Mouse (Mus musculus) CH12.LX (cell line): ENCODE measurements around the gene Dynlt1b.
"Not testable (repeated sequence)": the region's sequence is repeated elsewhere in the genome, so short reads cannot be mapped to it uniquely, and the experiment has no call there.

ENCODE experiments used
- CTCF ChIP-seq, 2 experiments: IDR thresholded peaks in 1 of 2; conservative IDR thresholded peaks in 1 of 2; 2 replicates each; pipeline ENCODE4 v1.5.1; 2011 to 2012; ENCODE audit warnings: low read depth in 2 of 2, low read length in 2 of 2, improper control_type of control experiment in 1 of 2, inconsistent platforms in 1 of 2, mild to moderate bottlenecking in 1 of 2, moderate library complexity in 1 of 2
- E2F4 ChIP-seq: IDR thresholded peaks from 2 replicates; pipeline ENCODE4 v1.6.1; 2011; ENCODE audit warnings: low read depth, low read length, improper control_type of control experiment; ENCODE audit not compliant: insufficient replicate concordance
- HCFC1 ChIP-seq: IDR thresholded peaks from 2 replicates; pipeline ENCODE4 v1.6.1; 2012; ENCODE audit warnings: low read depth, mild to moderate bottlenecking, inconsistent platforms, low read length, improper control_type of control experiment
- NELFE ChIP-seq: IDR thresholded peaks from 2 replicates; pipeline ENCODE4 v1.6.1; 2011; ENCODE audit warnings: low read depth, low read length, improper control_type of control experiment
- POLR2A ChIP-seq: IDR thresholded peaks from 2 replicates; pipeline ENCODE4 v1.6.1; 2011; ENCODE audit warnings: low read depth, mild to moderate bottlenecking, improper control_type of control experiment, low read length
- POLR2AphosphoS2 ChIP-seq: IDR thresholded peaks from 2 replicates; pipeline ENCODE4 v1.6.1; 2011; ENCODE audit warnings: low read depth, low read length, improper control_type of control experiment
- RAD21 ChIP-seq: IDR thresholded peaks from 2 replicates; pipeline ENCODE4 v1.6.1; 2011; ENCODE audit warnings: low read depth, mild to moderate bottlenecking, low read length, improper control_type of control experiment, moderate library complexity
- TBP ChIP-seq: conservative IDR thresholded peaks from 2 replicates; pipeline ENCODE4 v1.6.1; 2011; ENCODE audit warnings: low read depth, low read length, improper control_type of control experiment
- USF1 ChIP-seq: IDR thresholded peaks from 2 replicates; pipeline ENCODE4 v1.6.1; 2014; ENCODE audit warnings: low read depth, mild to moderate bottlenecking, inconsistent platforms, low read length, improper control_type of control experiment
- ZC3H11A ChIP-seq: IDR thresholded peaks from 2 replicates; pipeline ENCODE4 v1.6.1; 2012; ENCODE audit warnings: low read depth, mild to moderate bottlenecking, inconsistent platforms, low read length, improper control_type of control experiment
- ZMIZ1 ChIP-seq: IDR thresholded peaks from 2 replicates; pipeline ENCODE4 v1.6.1; 2012; ENCODE audit warnings: low read depth, mild to moderate bottlenecking, inconsistent platforms, low read length, improper control_type of control experiment
- ZNF384 ChIP-seq: IDR thresholded peaks from 2 replicates; pipeline ENCODE4 v1.6.1; 2012; ENCODE audit warnings: low read depth, low read length, improper control_type of control experiment, inconsistent platforms

GRCm38 (mm10) chr17:6475913-6476312 lies 46.0 kb downstream of the Dynlt1b start:
- not testable (repeated sequence) for TF ChIP-seq RAD21; POLR2AphosphoS2; NELFE; E2F4; ZMIZ1; CTCF (conservative IDR thresholded peaks at IDR 0.05 in 1 of 2, IDR thresholded peaks at IDR 0.05 in 1 of 2; ENCODE audit: low read depth in 2 of 2, low read length in 2 of 2); POLR2A; USF1; HCFC1; TBP; ZC3H11A; ZNF384
